Mouse (Mus musculus) megakaryocyte, adult 5-6 weeks (primary cell): ENCODE data around the gene Wscd2. TPM values are rescaled to one million over a fixed set of nuclear protein-coding genes. Genes with fewer than 3 reads are reported as not detected.

Experiments
- ATAC-seq: 2 replicates; pipeline ENCODE4 v1.8.0; 2016; ENCODE audit warnings: mild to moderate bottlenecking, inconsistent platforms; ENCODE audit not compliant: poor library complexity, severe bottlenecking
- total RNA-seq, 2 experiments: library from RNA; stranded (forward) in 1 of 2; stranded (reverse) in 1 of 2; fragments of 153-499, 151-499 nt in 1 of 2; fragments of 221-1000, 200-1000 nt in 1 of 2; gene quantifications; 2 replicates each; pipeline versions ENCODE4 v1.2.3 to v1.2.4; 2015 to 2017

The Wscd2 gene
- total RNA-seq, 2 experiments from 2014 or later, result 0.18 TPM; not detected in 1

GRCm38 (mm10) chr5:113607941-113608431 is 117.9 kb downstream of the Wscd2 start:
- no peak for ATAC-seq

GRCm38 (mm10) chr5:113608511-113608910 is 118.4 kb downstream of the Wscd2 start:
- ATAC-seq, result no peak

DNA sequence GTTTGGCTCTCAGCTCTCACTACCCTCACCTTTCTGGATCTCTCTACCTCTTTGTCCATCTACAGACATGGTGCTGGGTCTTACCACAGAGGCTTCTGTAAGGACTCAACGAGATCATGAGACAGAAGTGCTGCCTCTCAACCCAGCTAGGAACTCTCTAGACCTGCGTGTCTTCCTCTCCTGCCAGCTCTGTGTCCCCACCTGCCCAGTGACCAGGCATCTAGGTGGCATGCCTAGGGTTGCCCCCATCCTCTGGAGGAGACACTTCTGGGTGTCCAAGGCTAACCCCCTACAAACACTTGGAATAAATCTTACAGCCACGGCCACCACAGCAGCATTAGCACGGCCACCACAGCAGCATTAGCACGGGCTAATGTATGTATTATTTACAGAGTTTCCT is 119.8 kb downstream of the Wscd2 start:
- ATAC-seq, result no peak

- ATAC-seq, result no peak
Observed at GRCm38 (mm10) chr5:113610490-113610889, 120.4 kb downstream of the Wscd2 start.

DNA sequence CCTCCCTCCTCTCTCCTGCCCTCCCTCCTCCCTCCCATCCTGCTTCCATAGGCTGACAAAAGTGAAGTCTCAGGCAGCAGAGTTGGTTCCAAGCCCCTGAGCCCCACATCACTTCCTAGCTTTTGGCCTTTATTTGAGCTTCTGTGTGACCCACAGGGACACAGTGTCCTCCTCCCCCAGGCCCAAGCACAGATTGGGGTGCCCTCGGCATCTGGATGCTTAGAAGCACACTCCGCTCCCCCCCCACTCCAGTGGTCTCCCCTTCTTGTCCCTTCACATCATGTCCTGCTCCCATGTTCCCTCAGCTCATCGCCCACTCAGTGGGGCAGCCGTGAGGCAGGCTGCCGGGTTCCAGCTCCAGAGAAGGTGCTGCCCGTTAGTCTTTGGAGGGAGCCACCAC is 121.0 kb downstream of the Wscd2 start:
- no peak for ATAC-seq

- no peak for ATAC-seq
Observed at GRCm38 (mm10) chr5:113611771-113612233, 121.7 kb downstream of the Wscd2 start.

- no peak for ATAC-seq
Observed at GRCm38 (mm10) chr5:113618716-113619115, 128.6 kb downstream of the Wscd2 start.

DNA sequence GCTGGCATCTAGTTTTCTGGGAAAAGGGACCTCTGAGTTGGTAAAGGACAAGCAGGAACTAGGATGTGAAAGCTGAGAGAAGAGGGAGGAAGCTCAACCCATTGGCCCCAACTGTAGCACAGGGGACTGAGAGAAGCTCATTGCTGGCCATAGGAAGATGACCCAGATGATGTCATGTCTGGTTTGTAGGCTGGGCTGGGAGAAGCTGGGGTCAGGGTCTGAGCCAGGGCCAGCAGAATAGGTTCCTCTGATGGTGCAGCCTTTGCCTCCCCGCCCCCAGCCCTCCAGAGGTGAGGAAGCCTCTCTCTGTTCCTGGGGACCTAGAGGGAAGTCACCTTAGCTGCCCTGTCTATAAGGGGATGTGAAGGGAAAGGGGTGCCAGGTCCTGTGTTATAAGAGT is 129.0 kb downstream of the Wscd2 start:
- ATAC-seq, result no peak

- ATAC-seq, result no peak
Observed at GRCm38 (mm10) chr5:113620130-113620716, 130.1 kb downstream of the Wscd2 start.

- ATAC-seq, result peak; percentile 75
Observed at GRCm38 (mm10) chr5:113620999-113621398, 130.9 kb downstream of the Wscd2 start.

DNA sequence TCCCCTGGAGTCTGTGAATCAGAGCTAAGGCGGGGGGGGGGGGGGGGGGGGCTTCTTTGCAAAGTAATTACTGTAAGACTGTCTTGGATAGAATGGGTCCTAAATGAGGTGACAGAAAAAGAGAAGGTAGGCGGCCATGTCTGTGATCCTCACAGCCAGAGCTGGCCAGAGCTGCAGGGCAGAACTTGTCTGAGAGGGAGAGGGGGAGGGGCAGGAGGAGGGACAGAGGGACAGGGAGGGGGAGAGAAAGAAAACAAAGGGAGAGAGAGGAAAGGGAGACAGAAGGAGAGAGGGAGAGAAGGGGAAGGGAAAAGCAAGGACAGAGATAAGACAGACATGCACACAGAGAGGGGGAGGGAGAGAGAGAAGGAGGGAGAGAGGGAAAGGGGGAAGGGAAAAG is 132.9 kb downstream of the Wscd2 start:
- no peak for ATAC-seq

- ATAC-seq, result no peak
Observed at GRCm38 (mm10) chr5:113625068-113625467, 134.9 kb downstream of the Wscd2 start.

DNA sequence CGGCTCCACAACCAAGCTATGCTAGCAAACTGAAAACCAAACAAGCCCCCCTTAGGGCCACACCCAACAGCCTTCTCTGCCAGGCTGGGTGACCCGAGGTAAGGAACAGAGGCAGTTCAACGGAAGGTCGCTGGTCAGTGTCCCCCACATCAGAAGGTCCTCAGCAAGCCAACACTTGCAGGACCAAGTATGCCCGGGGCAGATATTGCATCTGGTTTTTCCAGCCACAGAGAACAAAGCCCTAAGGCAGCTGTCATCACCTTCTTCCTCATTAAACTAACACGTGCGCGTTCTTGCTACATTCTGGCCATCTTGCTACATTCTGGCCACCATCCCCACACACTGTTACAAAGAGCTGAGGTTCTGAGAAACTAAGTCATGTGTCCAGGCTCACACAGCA is 136.2 kb downstream of the Wscd2 start:
- ATAC-seq, result peak; percentile 85

DNA sequence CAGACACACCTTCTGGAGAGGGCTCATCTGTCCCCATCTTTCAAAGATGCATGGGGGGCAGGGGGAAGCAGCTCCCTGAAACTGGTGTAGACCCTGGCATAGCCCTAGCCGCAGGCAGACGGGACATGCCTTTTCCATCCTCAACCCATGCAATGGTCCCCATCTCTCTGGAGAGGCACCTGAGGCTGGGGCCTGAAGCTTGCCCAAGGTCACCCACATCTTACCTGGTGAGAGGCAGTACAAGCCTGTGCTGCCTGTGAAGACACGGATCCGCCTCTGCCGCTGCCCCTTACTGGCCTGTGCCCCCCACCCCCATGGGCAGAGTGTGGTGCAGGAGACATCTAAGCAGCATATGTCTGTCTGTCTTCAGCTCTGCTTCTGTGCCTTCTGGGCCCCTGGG is 136.9 kb downstream of the Wscd2 start:
- no peak for ATAC-seq

DNA sequence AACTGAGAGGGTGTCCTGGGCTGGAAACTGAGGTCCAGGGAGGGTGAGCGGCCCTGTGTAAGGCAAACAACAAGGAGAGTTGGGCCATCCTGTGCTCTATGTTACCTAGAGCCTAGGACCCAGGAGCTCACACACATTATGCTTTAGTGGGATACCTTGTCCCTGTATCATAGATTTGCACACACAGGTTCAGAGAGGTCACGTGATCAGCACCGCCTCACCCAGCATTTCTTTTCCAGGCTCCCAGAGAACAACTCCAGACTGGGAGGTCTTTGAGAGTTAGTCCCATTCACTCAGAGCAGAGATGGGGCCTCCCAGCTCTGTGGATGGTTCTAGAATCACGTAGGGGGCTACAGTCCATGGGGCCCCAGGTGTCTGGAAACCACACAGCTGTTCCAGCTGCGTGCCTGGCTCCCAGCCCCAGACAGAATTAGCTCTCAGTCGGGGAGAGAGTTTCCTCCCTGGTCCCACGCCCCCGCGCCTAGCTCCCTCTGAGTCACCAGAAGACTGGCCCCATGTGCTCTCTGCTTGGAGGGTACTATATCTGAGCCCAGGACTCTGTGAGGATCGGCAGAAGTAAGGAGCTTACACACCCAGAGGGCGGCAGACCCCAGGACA is 137.8 kb downstream of the Wscd2 start:
- ATAC-seq, result no peak

- ATAC-seq, result no peak
Observed at GRCm38 (mm10) chr5:113629248-113629647, 139.1 kb downstream of the Wscd2 start.

DNA sequence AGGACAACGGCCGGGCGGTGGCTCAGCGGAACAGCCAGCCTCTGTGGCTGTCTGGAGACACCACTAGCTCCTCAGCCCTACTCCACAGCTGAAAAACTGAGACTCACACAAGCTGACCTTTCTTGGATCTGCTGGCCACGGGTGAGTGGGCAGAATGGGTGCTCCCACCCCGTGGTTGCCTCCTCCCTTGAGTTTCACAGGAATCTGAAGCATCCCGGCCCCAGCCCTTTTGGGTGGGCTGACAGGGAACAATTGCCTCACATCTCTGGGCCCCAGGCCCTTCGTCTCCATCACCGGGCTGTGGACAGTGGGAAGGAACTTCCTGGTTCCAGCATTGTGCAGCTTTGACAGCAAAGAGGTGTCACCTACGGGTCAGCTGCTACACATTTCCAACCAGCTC is 140.0 kb downstream of the Wscd2 start:
- no peak for ATAC-seq

DNA sequence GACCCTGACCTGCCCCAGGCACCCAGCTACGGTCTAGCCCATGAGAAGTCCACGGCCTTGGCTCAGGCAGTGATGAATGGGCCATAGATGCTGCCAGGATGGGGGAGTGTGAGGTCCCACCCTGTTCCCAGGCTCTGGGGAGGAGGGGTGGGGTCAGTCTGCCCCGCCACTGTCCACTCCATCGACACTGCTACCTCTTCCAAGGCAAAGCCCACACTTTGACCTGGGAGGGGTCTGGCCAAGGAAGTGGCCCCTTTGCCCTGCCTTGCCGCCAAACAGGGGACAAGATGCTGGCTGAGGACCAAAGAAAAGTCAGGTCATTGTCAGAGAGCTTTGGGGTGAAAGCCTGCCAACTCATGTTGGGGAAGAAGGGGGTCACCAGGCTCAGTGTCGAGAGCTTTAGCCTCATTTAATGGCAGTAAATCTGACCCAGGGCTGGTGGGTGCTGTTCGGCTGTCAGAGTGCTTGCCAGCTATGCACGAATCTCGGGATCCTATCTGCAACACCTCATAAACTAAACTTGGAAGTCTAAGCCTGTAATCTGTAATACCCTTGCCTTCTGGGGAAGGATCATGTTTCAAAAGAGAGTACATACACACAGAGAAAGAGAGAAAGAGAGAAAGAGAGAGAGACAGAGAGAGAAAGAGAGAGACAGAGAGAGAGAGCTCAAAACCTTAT is 143.0 kb downstream of the Wscd2 start:
- no peak for ATAC-seq

DNA sequence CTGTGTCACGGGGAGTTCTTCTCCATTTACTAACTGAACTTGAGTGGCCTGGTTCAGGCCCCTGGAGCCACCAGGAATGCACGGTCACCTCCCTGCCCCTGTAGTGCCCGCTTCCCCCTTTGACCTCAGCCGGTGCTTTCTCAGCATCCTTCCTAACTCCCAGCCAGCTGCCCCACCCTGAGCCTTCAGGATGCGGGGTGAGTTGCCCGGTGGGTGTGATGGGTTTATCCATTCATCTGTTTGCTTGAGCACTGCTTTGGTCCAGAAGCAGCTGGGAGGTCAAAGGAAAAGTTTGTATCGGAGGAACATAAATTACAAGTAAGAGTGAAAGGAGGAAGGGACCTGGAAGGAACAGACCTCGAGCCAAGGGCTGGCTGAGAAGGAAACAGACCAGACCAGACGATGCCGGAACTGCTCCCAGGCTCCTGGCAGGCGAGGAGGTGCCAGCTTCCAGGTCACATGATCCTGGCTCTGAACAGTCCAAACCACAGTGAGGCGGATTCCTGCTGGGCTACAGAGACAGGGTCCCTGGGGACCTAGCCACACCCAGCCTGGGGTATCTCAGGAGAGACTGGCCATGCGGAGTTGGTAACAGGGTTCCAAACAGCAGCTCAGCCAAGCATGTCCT is 144.0 kb downstream of the Wscd2 start:
- peak; percentile 60 for ATAC-seq

GRCm38 (mm10) chr5:113634887-113635610 is 144.9 kb downstream of the Wscd2 start:
- ATAC-seq, result peak; percentile 50
